Mouse (Mus musculus): ENCODE results near the gene Mtmr4. TPM values are rescaled to one million over a fixed set of nuclear protein-coding genes. Genes with fewer than 3 reads are reported as not detected.
A peak's percentile ranks its signal among the peaks of the same experiment; 100 is the strongest.

Mtmr4 gene
- polyA plus RNA-seq, 1 experiment from 2014 or later = 63.5 TPM

DNA sequence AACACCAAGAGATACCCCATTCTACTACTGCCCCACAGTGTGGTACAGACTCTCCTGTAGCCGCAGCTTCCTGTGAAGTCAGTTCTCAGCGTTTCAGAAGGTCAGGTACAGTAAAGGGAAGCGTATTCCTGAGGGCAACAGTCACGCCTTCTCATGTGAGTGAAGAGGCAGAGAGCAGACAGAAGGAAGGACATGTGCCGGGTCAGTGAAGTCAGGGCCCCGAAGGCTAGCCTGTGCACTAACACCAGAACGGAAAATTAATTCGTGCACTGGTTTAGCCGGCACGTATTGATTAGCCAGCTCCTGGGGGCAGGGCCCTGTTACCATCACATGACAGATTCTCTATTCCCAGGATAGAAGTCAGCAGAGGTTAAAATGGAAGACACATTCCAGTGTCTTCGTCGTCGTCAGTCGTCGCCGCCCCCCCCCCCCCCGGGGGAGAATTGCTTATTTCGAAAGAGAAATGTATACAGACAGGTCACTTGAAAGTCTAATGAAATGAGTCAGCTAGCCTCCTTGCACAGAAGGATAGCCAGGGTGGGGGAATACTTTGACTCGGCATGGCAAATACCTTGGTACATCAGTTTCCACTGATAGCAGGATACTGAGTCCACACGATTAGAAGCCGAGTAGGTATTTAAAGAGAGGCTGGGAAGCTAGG lies 17.3 kb upstream of the Mtmr4 start:
- H3K27me3 ChIP-seq (ENCODE audit: low read depth, poor library complexity, severe bottlenecking) = peaks cover 18% of the 10 kb centered on the region
- H3K9me3 ChIP-seq (replicated peaks) = no peaks in the 10 kb centered on the region
- WGBS = 77% methylated on average over 21 of the region's 21 CpGs
- no peak overlapping the region for H3K4me3 ChIP-seq
- H3K36me3 ChIP-seq = no peaks in the 10 kb centered on the region
- H3K27ac ChIP-seq (replicated peaks) = no peak overlapping the region
- peaks cover 59% of the 10 kb centered on the region for H3K4me1 ChIP-seq
- no peak for DNase-seq (ENCODE audit: low spot score)

GRCm38 (mm10) chr11:87577601-87578248 lies 14.2 kb upstream of the Mtmr4 start:
- peaks cover 63% of the 10 kb centered on the region for H3K4me1 ChIP-seq
- H3K27ac ChIP-seq (replicated peaks) = peak overlapping the region; percentile 84
- 6% methylated on average over 6 of the region's 6 CpGs for WGBS

DNA sequence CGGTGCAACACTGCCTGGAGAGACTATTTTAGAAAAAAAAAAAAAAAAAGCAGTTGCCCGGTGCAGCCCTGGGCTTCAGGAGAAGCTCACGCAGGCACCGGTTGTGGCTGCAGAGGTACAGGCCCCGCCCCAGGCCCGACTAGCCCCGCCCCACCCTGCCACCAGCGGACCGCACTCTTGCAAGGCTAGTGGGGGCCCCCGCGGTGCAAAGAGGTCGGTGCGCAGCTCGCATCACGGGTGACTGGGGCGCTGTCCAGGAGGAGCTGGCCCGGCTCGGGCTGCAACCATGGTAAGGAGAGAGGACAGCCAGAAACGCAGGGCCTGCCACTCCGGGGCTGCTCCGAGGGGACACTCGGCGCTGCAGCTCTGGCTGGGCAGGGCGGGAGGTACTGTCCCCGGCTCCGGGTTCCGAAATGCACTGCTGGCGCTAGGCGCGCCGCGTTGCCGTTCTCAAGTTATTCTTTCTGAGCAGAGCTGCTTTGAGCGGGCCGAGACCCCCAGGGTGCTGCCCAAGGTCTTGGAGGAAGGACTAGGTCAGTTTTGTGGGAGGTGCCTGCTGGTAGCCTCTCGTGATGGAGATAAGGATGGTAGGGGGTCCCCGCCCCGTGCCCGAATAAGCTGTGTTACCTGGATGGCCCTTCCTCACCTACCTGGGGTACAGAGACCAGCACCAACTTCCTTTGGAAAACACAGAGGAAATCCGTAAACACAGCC lies 13.6 kb upstream of the Mtmr4 start:
- peaks cover 62% of the 10 kb centered on the region for H3K4me1 ChIP-seq
- H3K4me3 ChIP-seq = peak overlapping the region; percentile 77
- WGBS = under 1% methylated on average over 40 of the region's 40 CpGs
- DNase-seq (ENCODE audit: low spot score) = peak; percentile 74
- peaks cover 25% of the 10 kb centered on the region for H3K27me3 ChIP-seq (ENCODE audit: low read depth, poor library complexity, severe bottlenecking)
- no peaks in the 10 kb centered on the region for H3K9me3 ChIP-seq (replicated peaks)
- peak overlapping the region; percentile 84 for H3K27ac ChIP-seq (replicated peaks)
- H3K36me3 ChIP-seq = no peaks in the 10 kb centered on the region

More at GRCm38 (mm10) chr11:87577601-87578248, 14.2 kb upstream of the Mtmr4 start:
- DNase-seq (ENCODE audit: low spot score) = peak; percentile 30
- peaks cover 25% of the 10 kb centered on the region for H3K27me3 ChIP-seq (ENCODE audit: low read depth, poor library complexity, severe bottlenecking)
- peak overlapping the region; percentile 77 for H3K4me3 ChIP-seq
- H3K9me3 ChIP-seq (replicated peaks) = no peaks in the 10 kb centered on the region
- H3K36me3 ChIP-seq = no peaks in the 10 kb centered on the region

DNA sequence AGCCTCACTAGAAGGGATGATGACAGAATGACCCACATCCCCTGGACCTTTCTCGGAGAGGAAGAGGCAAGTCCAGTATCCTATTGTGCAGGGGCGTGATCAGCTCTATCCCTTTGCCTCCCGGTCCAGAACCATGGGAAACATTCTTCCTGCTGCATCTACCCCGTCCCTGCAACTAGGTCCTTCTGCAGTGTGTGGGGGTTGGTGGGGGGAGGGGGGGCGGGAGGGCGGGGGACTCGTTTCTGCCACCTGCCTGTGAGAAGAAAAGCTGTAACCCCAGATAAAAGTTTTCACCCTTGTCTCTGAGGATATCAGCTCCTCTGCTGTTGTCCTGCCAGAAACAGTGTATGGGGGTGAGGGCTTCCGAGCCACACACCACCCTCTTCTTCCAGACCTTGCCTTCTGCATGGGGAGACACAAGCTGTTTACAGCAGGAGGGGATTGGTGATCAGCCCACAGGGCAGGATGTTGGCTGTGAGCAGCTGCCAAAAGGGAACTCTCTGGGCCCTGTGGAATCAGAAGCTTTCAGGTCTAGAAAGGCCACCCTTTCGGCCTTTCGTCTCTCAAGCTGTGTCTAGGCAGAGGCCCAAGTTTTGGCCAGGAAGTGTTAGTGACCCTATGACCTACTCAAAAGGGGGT lies 12.9 kb upstream of the Mtmr4 start:
- DNase-seq (ENCODE audit: low spot score) = peak; percentile 43
- no peaks in the 10 kb centered on the region for H3K9me3 ChIP-seq (replicated peaks)
- H3K4me1 ChIP-seq = peaks cover 58% of the 10 kb centered on the region
- H3K27me3 ChIP-seq (ENCODE audit: low read depth, poor library complexity, severe bottlenecking) = peaks cover 25% of the 10 kb centered on the region
- WGBS = 14% methylated on average over 10 of the region's 10 CpGs
- H3K4me3 ChIP-seq = peak overlapping the region; percentile 77
- peak overlapping the region; percentile 84 for H3K27ac ChIP-seq (replicated peaks)
- no peaks in the 10 kb centered on the region for H3K36me3 ChIP-seq

- Histone ChIP-seq H3K4me1 (peaks cover 52% of the 10 kb centered on the region), H3K27me3 (ENCODE audit: low read depth, poor library complexity, severe bottlenecking) (peaks cover 25% of the 10 kb centered on the region), H3K9me3 (replicated peaks) (no peaks in the 10 kb centered on the region), H3K4me3 (no peak overlapping the region), H3K27ac (replicated peaks) (peak overlapping the region; percentile 84; the same call in 1 of the 2 replicates), H3K36me3 (no peaks in the 10 kb centered on the region)
- WGBS = 59% methylated on average over 1 of the region's 1 CpGs
- no peak for DNase-seq (ENCODE audit: low spot score)
These were observed 12.2 kb upstream of the Mtmr4 start for GRCm38 (mm10) chr11:87579713-87580112.

DNA sequence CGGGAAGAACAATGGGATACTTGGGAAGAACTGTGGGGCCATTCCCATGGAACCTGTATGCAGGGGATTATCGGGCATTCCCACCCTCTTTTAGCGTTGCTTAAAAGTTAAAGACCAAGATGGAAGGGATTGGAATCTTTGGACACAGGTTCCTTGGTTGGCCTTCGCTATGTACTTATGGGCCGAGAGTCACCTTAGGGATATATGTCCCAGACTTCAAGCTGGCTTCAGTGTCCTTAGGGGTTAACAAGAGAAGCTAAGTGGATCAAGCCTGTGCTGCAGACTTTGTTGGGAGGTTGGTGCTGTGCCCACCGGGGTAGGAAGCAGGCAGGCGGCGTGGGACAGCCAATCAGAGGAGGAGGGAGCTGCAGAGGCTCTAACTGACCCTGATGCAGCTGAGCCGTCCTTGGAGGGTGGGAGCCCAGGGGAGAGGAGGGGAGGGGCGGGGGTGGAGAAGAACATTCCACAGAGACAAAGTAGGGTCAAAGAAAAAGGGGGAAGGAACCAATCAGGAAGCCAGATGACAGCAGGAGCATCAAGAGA lies 11.3 kb upstream of the Mtmr4 start:
- no peak overlapping the region; the same call in 1 of the 2 replicates for H3K4me3 ChIP-seq
- 38% methylated on average over 10 of the region's 10 CpGs for WGBS

DNA sequence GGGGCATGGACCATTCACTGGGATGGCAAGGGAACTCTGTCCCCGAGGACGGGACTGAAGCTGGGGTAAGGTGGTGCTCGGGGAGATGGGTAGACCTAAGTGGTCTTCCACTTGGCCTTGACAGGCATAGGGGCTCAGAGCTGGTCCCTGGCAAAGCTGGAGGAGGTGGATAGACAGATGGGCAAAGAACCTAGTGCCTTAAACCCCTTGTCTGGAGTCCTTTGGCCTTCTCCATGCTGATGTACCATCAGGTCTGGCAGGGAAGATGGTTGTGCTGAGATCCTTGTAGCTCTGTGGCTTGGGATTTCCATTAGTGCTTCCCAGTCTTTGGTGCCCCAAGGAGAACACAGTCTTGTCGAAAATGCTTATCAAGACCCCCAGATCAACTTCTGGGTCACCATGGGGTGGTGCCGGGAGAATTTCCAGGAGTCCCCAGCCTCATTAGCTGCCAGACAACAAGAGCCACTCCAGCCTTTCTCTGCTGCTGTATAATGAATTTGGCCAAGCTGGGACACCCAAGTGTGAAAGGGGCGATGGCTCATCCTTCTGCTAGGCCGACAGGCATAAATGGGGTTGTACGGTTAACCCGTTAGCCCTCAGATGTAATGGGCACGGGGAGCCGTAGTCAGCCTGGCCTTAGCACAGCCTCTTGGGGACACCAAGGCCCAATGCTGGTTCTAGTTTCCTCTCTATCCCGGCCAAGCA lies 10.6 kb upstream of the Mtmr4 start:
- H3K27me3 ChIP-seq (ENCODE audit: low read depth, poor library complexity, severe bottlenecking) = peaks cover 25% of the 10 kb centered on the region
- 89% methylated on average over 12 of the region's 12 CpGs for WGBS
- H3K9me3 ChIP-seq (replicated peaks) = no peaks in the 10 kb centered on the region
- no peaks in the 10 kb centered on the region for H3K36me3 ChIP-seq
- DNase-seq (ENCODE audit: low spot score) = no peak
- 0 out of 2 replicates have a peak overlapping the region, but pooled peaks have one; percentile 17 for H3K27ac ChIP-seq (replicated peaks)
- H3K4me3 ChIP-seq = no peak overlapping the region
- peaks cover 50% of the 10 kb centered on the region for H3K4me1 ChIP-seq

More for the DNA sequence above, 11.3 kb upstream of the Mtmr4 start:
- no peak for DNase-seq (ENCODE audit: low spot score)
- Histone ChIP-seq H3K9me3 (replicated peaks) (no peaks in the 10 kb centered on the region), H3K27ac (replicated peaks) (0 out of 2 replicates have a peak overlapping the region, but pooled peaks have one; percentile 17), H3K27me3 (ENCODE audit: low read depth, poor library complexity, severe bottlenecking) (peaks cover 25% of the 10 kb centered on the region), H3K4me1 (peaks cover 50% of the 10 kb centered on the region), H3K36me3 (no peaks in the 10 kb centered on the region)

- no peak for DNase-seq (ENCODE audit: low spot score)
- Histone ChIP-seq H3K4me3 (no peak overlapping the region), H3K36me3 (no peaks in the 10 kb centered on the region), H3K27me3 (ENCODE audit: low read depth, poor library complexity, severe bottlenecking) (peaks cover 21% of the 10 kb centered on the region), H3K27ac (replicated peaks) (no peak overlapping the region), H3K4me1 (peaks cover 45% of the 10 kb centered on the region), H3K9me3 (replicated peaks) (no peaks in the 10 kb centered on the region)
- WGBS = 84% methylated on average over 8 of the region's 8 CpGs
These were observed 9.8 kb upstream of the Mtmr4 start for GRCm38 (mm10) chr11:87581933-87582710.

- 89% methylated on average over 6 of the region's 6 CpGs for WGBS
- H3K4me1 ChIP-seq = peaks cover 31% of the 10 kb centered on the region
These were observed 8.5 kb upstream of the Mtmr4 start for GRCm38 (mm10) chr11:87583291-87584034.

GRCm38 (mm10) chr11:87584711-87585505 lies 7.1 kb upstream of the Mtmr4 start:
- no peaks in the 10 kb centered on the region for H3K36me3 ChIP-seq
- no peaks in the 10 kb centered on the region for H3K9me3 ChIP-seq (replicated peaks)
- H3K4me1 ChIP-seq = peaks cover 31% of the 10 kb centered on the region
- 89% methylated on average over 10 of the region's 10 CpGs for WGBS
- H3K27me3 ChIP-seq (ENCODE audit: low read depth, poor library complexity, severe bottlenecking) = peaks cover 4% of the 10 kb centered on the region; the same call in 1 of the 2 replicates
- no peak for DNase-seq (ENCODE audit: low spot score)
- H3K27ac ChIP-seq (replicated peaks) = no peak overlapping the region
- no peak overlapping the region for H3K4me3 ChIP-seq

More at GRCm38 (mm10) chr11:87583291-87584034, 8.5 kb upstream of the Mtmr4 start:
- Histone ChIP-seq H3K36me3 (no peaks in the 10 kb centered on the region), H3K27me3 (ENCODE audit: low read depth, poor library complexity, severe bottlenecking) (peaks cover 14% of the 10 kb centered on the region), H3K4me3 (no peak overlapping the region), H3K27ac (replicated peaks) (no peak overlapping the region), H3K9me3 (replicated peaks) (no peaks in the 10 kb centered on the region)
- no peak for DNase-seq (ENCODE audit: low spot score)

Data from midbrain, embryonic 10.5 days (tissue).